Mouse (Mus musculus) E14TG2a.4 (cell line): ENCODE results near the gene Cox7a2l.
A peak's percentile ranks its signal among the peaks of the same experiment; 100 is the strongest.

ENCODE experiments used
- H3K27me3 ChIP-seq: 2 replicates; pipeline ENCODE4 v1.6.1; 2014; ENCODE audit warnings: low read length, control low read depth; ENCODE audit not compliant: insufficient read depth
- H3K36me3 ChIP-seq: 2 replicates; pipeline ENCODE4 v1.6.1; 2014; ENCODE audit warnings: low read length, control low read depth; ENCODE audit not compliant: insufficient read depth
- H3K4me1 ChIP-seq: replicated peaks from 2 replicates; pipeline ENCODE4 v1.6.1; 2014; ENCODE audit warnings: low read depth, low read length, control low read depth
- H3K4me3 ChIP-seq: replicated peaks from 2 replicates; pipeline ENCODE4 v1.5.1; 2014; ENCODE audit warnings: mild to moderate bottlenecking, low read length
- H3K9me3 ChIP-seq: 2 replicates; pipeline ENCODE4 v1.6.1; 2014; ENCODE audit warnings: low read length, control low read depth
- CTCF ChIP-seq: conservative IDR thresholded peaks from 2 replicates; pipeline ENCODE4 v1.5.1; 2014; ENCODE audit warnings: low read length
- NANOG ChIP-seq: IDR thresholded peaks from 2 replicates; pipeline ENCODE4 v1.6.1; 2014; ENCODE audit warnings: borderline replicate concordance, low read length, mixed read lengths
- POU5F1 ChIP-seq: IDR thresholded peaks from 2 replicates; pipeline ENCODE4 v1.6.1; 2014; ENCODE audit warnings: low read length, borderline replicate concordance

Cox7a2l gene

GRCm38 (mm10) chr17:83517280-83518015 is at the start of gene Cox7a2l:
Cox7a2l (minus strand) TSS chr17:83517330.
- H3K9me3 ChIP-seq, result peaks cover 8% of the 10 kb centered on the region
- H3K4me1 ChIP-seq, result peaks cover 37% of the 10 kb centered on the region
- no peak within 1 kb of the TSS for H3K4me3 ChIP-seq
- H3K27me3 ChIP-seq, result no peaks in the 10 kb centered on the region
- TF ChIP-seq CTCF (no peak), NANOG (no peak)
- peaks cover 22% of the 10 kb centered on the region for H3K36me3 ChIP-seq

- TF ChIP-seq CTCF (no peak), POU5F1 (no peak), NANOG (no peak)
- Histone ChIP-seq H3K27me3 (no peaks in the 10 kb centered on the region), H3K4me3 (no peak overlapping the region), H3K4me1 (peaks cover 34% of the 10 kb centered on the region), H3K9me3 (no peaks in the 10 kb centered on the region), H3K36me3 (no peaks in the 10 kb centered on the region)
Observed at GRCm38 (mm10) chr17:83565506-83565905, 48.4 kb upstream of the Cox7a2l start.

- TF ChIP-seq NANOG, result no peak
- TF ChIP-seq POU5F1, result no peak
- no peak for TF ChIP-seq CTCF
- no peaks in the 10 kb centered on the region for H3K27me3 ChIP-seq
- no peaks in the 10 kb centered on the region for H3K36me3 ChIP-seq
- H3K9me3 ChIP-seq, result no peaks in the 10 kb centered on the region
- H3K4me3 ChIP-seq, result peak overlapping the region; percentile 35; the same call in 1 of the 2 replicates
- peaks cover 34% of the 10 kb centered on the region for H3K4me1 ChIP-seq
Observed at GRCm38 (mm10) chr17:83564119-83564820, 47.1 kb upstream of the Cox7a2l start.

- Histone ChIP-seq H3K4me1 (peaks cover 33% of the 10 kb centered on the region), H3K27me3 (no peaks in the 10 kb centered on the region), H3K36me3 (no peaks in the 10 kb centered on the region), H3K4me3 (peak overlapping the region; percentile 35; the same call in 1 of the 2 replicates), H3K9me3 (no peaks in the 10 kb centered on the region)
- TF ChIP-seq NANOG (no peak), CTCF (peak; percentile 92), POU5F1 (no peak)
Observed at GRCm38 (mm10) chr17:83563703-83564111, 46.6 kb upstream of the Cox7a2l start.

- Histone ChIP-seq H3K9me3 (no peaks in the 10 kb centered on the region), H3K4me3 (no peak overlapping the region), H3K4me1 (peaks cover 20% of the 10 kb centered on the region), H3K27me3 (no peaks in the 10 kb centered on the region), H3K36me3 (no peaks in the 10 kb centered on the region)
- no peak for TF ChIP-seq CTCF
- TF ChIP-seq NANOG, result no peak
- no peak for TF ChIP-seq POU5F1
Observed at GRCm38 (mm10) chr17:83562153-83563010, 45.3 kb upstream of the Cox7a2l start.

- H3K9me3 ChIP-seq, result peaks cover 10% of the 10 kb centered on the region; the same call in 1 of the 2 replicates
- H3K36me3 ChIP-seq, result no peaks in the 10 kb centered on the region
- TF ChIP-seq NANOG, result no peak
- TF ChIP-seq POU5F1, result no peak
- TF ChIP-seq CTCF, result no peak
- peaks cover 4% of the 10 kb centered on the region for H3K4me1 ChIP-seq
- no peak overlapping the region for H3K4me3 ChIP-seq
- H3K27me3 ChIP-seq, result no peaks in the 10 kb centered on the region
Observed at GRCm38 (mm10) chr17:83559081-83559480, 42.0 kb upstream of the Cox7a2l start.

- H3K36me3 ChIP-seq, result no peaks in the 10 kb centered on the region
- TF ChIP-seq POU5F1, result no peak
- TF ChIP-seq NANOG, result no peak
- TF ChIP-seq CTCF, result no peak
- no peak overlapping the region for H3K4me3 ChIP-seq
- peaks cover 13% of the 10 kb centered on the region for H3K4me1 ChIP-seq
- H3K9me3 ChIP-seq, result peaks cover 10% of the 10 kb centered on the region; the same call in 1 of the 2 replicates
- H3K27me3 ChIP-seq, result no peaks in the 10 kb centered on the region
Observed at GRCm38 (mm10) chr17:83555836-83556235, 38.7 kb upstream of the Cox7a2l start.

GRCm38 (mm10) chr17:83554997-83555396 is 37.9 kb upstream of the Cox7a2l start:
- Histone ChIP-seq H3K9me3 (peaks cover 10% of the 10 kb centered on the region; the same call in 1 of the 2 replicates), H3K36me3 (no peaks in the 10 kb centered on the region), H3K4me3 (no peak overlapping the region), H3K27me3 (no peaks in the 10 kb centered on the region), H3K4me1 (peaks cover 13% of the 10 kb centered on the region)
- TF ChIP-seq CTCF, result no peak
- no peak for TF ChIP-seq POU5F1
- TF ChIP-seq NANOG, result no peak
